Mouse (Mus musculus) hematopoietic stem cell, adult 5-6 weeks (primary cell): ENCODE measurements around the gene Bpifb9a. TPM values are rescaled to one million over a fixed set of nuclear protein-coding genes. Genes with fewer than 3 reads are reported as not detected.
"Not testable (repeated sequence)": the region's sequence is repeated elsewhere in the genome, so short reads cannot be mapped to it uniquely, and the experiment has no call there.

Source experiments
- ATAC-seq, 2 experiments: fragments of 125-278 bp in 1 of 2; replicated peaks in 1 of 2; 2 replicates each; pipeline ENCODE4 v1.8.0; 2016 to 2017; ENCODE audit warnings: inconsistent platforms in 2 of 2, mild to moderate bottlenecking in 2 of 2, moderate number of reproducible peaks in 2 of 2, low read depth in 1 of 2, moderate TSS enrichment in 1 of 2; ENCODE audit not compliant: low FRiP score in 2 of 2, poor library complexity in 2 of 2, severe bottlenecking in 2 of 2, insufficient read depth in 1 of 2, low TSS enrichment in 1 of 2
- total RNA-seq: library from RNA; stranded (forward); fragments of 172-1452, 232-1000 nt; gene quantifications from 2 replicates; pipeline ENCODE4 v1.2.3, GENCODE M21; 2017

Bpifb9a gene
- total RNA-seq, 1 experiment from 2014 or later = not detected

DNA sequence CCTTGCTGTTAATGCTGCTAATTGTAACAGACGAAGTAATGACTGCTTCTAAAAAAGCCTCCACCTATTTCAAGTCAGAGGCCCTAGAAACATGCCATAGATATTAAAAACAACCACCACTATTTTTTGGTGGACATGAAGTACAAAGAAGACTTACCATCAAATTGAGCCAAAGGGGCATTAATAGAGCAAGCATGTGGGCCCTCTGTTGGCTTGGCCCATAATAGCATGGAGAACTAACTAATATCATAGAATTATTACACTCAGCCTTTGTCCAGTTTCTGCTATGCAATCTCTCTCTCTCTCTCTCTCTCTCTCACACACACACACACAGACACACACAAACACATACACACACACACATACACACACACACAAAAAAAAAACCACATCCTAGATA, 35.2 kb downstream of the Bpifb9a start:
- no peak for ATAC-seq

GRCm38 (mm10) chr2:154294746-154295145, 37.1 kb downstream of the Bpifb9a start:
- ATAC-seq = not testable (repeated sequence)

DNA sequence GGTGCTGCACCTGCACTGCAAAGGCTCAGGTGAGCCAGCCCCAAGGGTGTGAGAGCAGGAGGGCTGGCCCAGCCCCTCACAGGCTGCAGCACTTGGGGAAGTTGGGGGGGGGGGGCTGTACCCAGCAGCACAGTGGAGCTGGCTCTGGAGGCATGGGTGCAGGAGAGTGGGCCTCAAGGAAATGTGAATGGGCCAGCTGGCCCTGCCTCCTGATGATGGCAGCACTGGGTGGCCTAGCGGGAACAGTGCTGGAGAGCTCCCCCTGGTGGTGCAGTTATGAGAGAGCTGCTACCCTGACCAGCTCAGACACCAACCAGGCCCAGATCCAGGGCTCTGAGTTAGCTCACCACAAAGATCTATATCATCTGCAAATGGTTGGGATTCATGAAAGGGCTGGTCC, 42.8 kb downstream of the Bpifb9a start:
- ATAC-seq = peak; percentile 92 to 95

DNA sequence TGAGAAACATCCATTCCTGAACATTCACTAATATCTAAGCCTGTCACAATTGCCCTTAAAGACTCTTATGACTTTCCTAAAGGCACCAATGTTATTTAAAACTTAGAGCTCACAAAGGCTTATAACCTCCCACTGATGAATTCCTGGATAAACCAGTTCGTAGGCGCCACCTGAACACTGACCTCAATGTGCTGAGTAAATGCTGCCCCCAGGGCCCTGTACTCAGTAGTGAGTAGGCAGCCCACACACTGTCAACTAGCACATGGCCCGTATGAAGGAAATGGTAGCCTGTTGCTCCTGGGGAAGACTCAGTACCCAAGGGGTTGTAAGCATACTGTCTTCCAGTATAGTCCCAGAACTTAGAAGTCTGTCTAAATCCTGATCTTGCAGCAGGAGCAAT, 44.1 kb downstream of the Bpifb9a start:
- ATAC-seq = no peak

DNA sequence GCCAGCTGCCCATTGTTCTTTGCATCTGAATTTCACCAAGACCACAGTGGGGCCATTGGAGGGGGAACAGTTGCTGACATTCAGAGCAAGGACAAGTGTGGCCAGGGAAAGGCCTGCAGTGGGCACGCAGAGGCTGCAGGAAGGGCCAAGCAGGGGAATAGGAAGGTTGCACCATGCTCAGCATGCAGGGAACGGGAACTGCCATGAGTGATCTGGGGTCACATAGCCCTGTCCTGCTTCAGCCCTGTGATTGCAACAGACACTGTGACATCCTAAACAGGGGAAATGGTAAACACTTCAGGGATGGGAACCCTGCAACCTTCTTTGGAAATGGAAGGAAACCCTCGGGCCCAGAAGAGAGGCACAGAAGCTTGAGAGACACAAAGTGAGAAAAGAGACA, 47.0 kb downstream of the Bpifb9a start:
- not testable (repeated sequence) for ATAC-seq

DNA sequence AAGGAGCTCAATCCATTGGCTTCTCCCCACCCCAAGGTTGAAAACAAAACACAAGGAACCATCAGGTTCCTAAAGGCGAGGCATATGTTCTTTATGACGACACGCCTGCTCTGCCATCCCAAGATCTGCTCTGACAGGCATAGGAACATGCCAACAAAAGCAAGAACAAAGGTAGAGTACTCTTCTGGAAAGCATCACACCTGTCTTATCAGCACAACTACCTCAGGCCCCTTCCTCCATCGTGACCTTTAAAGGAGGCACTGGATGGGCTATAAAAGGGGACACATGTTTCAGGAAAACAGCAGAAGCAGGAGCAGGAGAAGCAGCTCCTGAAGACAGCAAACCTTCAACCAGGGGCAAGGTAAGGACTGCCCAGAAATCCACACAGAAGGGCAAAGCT, 49.3 kb downstream of the Bpifb9a start, which contains the start of gene Bpifb9b:
TSS of gene Bpifb9b (plus strand) at position 301 of the 400 bp plus-strand sequence.
- not testable (repeated sequence) for ATAC-seq

DNA sequence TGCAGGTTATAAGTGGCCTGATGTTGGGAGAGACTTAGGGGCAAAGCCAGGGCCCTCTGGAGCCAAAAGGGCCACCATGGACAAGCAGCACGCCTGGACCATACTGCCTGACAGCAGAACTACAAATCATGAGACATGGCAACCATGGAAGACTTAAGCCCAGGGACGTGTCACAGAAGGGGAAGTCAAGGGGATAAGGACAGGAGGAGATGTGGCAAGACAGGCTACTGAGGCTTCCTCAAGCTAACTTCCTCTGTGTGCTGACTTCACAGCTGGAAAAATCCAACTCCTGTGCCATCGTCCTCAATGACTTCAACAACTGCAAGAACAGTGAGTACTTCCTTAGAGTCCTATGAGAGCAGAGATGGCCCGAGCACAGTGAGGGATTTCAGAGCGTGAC, 56.1 kb downstream of the Bpifb9a start:
- peak; percentile 27 to 71; a peak in 1 of 4 replicates for ATAC-seq

Other genes with a start within 250 kb of the Bpifb9a start
- gene Bpifa2, start 249.6 kb upstream of the Bpifb9a start, total RNA-seq = not detected in 2 replicates
- gene Bpifa3, start 127.5 kb upstream of the Bpifb9a start, total RNA-seq = not detected in 2 replicates
- not detected in 2 replicates for gene Bpifa1, start 115.0 kb upstream of the Bpifb9a start, total RNA-seq
- not detected in 2 replicates for gene Bpifa5, start 95.2 kb upstream of the Bpifb9a start, total RNA-seq
- not detected in 2 replicates for gene Bpifb1, start 67.0 kb upstream of the Bpifb9a start, total RNA-seq
- gene Bpifb5, start 34.1 kb upstream of the Bpifb9a start, total RNA-seq = 2.9 and 3.3 TPM in 2 replicates
- not detected in 2 replicates for gene Bpifb9b, start 49.4 kb downstream of the Bpifb9a start, total RNA-seq
- gene Cdk5rap1, start 115.2 kb downstream of the Bpifb9a start, total RNA-seq = 22.8 and 26.2 TPM in 2 replicates
- 0.69 TPM in 1 of 2 replicates, not detected in the other for gene Snta1, start 150.2 kb downstream of the Bpifb9a start, total RNA-seq
- 25.0 and 26.6 TPM in 2 replicates for gene Cbfa2t2, start 178.6 kb downstream of the Bpifb9a start, total RNA-seq